Mouse (Mus musculus) ES-E14 (cell line): ENCODE data around the gene Thada. TPM values are rescaled to one million over a fixed set of nuclear protein-coding genes. Genes with fewer than 3 reads are reported as not detected.

Experiments
- DNase-seq: peaks from one replicate; pipeline ENCODE4 v3.0.0-alpha.2; 2013; ENCODE audit warnings: low read depth, low spot score
- H3K27ac ChIP-seq: 2 replicates; pipeline ENCODE4 v1.5.1; 2012; ENCODE audit warnings: low read depth, mild to moderate bottlenecking, low read length, moderate library complexity, mixed read lengths; ENCODE audit not compliant: poor library complexity, insufficient read depth, severe bottlenecking
- H3K36me3 ChIP-seq: 2 replicates; pipeline ENCODE4 v1.6.1; 2012; ENCODE audit warnings: mild to moderate bottlenecking, low read length, moderate library complexity, mixed read lengths; ENCODE audit not compliant: control insufficient read depth, poor library complexity, insufficient read depth, severe bottlenecking
- H3K4me1 ChIP-seq, 2 experiments: fragments of 150-350 bp in 1 of 2; sonication (generic) in 1 of 2; 2 replicates each; pipeline ENCODE4 v1.6.1; 2012; ENCODE audit warnings: low read length in 2 of 2, mild to moderate bottlenecking in 1 of 2, mixed read lengths in 1 of 2; ENCODE audit not compliant: control insufficient read depth in 2 of 2, insufficient read depth in 2 of 2, poor library complexity in 1 of 2
- H3K4me3 ChIP-seq, 2 experiments: fragments of 150-350 bp in 1 of 2; sonication (generic) in 1 of 2; 2 replicates each; pipeline ENCODE4 v1.5.1; 2012; ENCODE audit warnings: low read length in 2 of 2, low read depth in 1 of 2, mild to moderate bottlenecking in 1 of 2, mixed read lengths in 1 of 2; ENCODE audit not compliant: insufficient read depth in 1 of 2, poor library complexity in 1 of 2, severe bottlenecking in 1 of 2
- H3K9ac ChIP-seq: 2 replicates; pipeline ENCODE4 v1.6.1; 2012; ENCODE audit warnings: low read depth, mild to moderate bottlenecking, low read length, mixed read lengths; ENCODE audit not compliant: poor library complexity, insufficient read depth, severe bottlenecking
- H3K9me3 ChIP-seq: fragments of 150-350 bp; sonication (generic); 2 replicates; pipeline ENCODE4 v1.6.1; 2012; ENCODE audit warnings: low read depth, mild to moderate bottlenecking, low read length; ENCODE audit not compliant: control insufficient read depth, insufficient read depth
- CHD2 ChIP-seq: IDR thresholded peaks from 2 replicates; pipeline ENCODE4 v1.6.1; 2014; ENCODE audit warnings: mild to moderate bottlenecking, low read depth, low read length, inconsistent platforms
- HCFC1 ChIP-seq: IDR thresholded peaks from 2 replicates; pipeline ENCODE4 v1.6.1; 2012; ENCODE audit warnings: low read length, inconsistent platforms, borderline replicate concordance; ENCODE audit not compliant: insufficient read depth
- MAFK ChIP-seq: IDR thresholded peaks from 2 replicates; pipeline ENCODE4 v1.6.1; 2014; ENCODE audit warnings: mild to moderate bottlenecking, low read depth, low read length, inconsistent platforms; ENCODE audit not compliant: insufficient read depth
- ZC3H11A ChIP-seq: IDR thresholded peaks from 2 replicates; pipeline ENCODE4 v1.6.1; 2012; ENCODE audit warnings: low read depth, mild to moderate bottlenecking, inconsistent platforms, low read length, borderline replicate concordance
- ZNF384 ChIP-seq: IDR thresholded peaks from 2 replicates; pipeline ENCODE4 v1.6.1; 2012; ENCODE audit warnings: low read depth, low read length, inconsistent platforms
- in situ Hi-C, 2 experiments: fragments of 600-800 bp; cut with MboI; formaldehyde crosslinking; loops; one replicate each; pipeline ENCODE4 v1.15.1; 2025; ENCODE audit warnings: low sequenced_read_pairs in 2 of 2, inconsistent platforms in 1 of 2; ENCODE audit not compliant: unreplicated experiment in 2 of 2
- total RNA-seq: library from RNA; depleted of rRNA; stranded (reverse); fragments of 300-350 nt; gene quantifications from 2 replicates; pipeline ENCODE4 v1.2.3, GENCODE M21; 2012

Gene Thada
- total RNA-seq, 1 experiment, result 37.4 TPM

DNA sequence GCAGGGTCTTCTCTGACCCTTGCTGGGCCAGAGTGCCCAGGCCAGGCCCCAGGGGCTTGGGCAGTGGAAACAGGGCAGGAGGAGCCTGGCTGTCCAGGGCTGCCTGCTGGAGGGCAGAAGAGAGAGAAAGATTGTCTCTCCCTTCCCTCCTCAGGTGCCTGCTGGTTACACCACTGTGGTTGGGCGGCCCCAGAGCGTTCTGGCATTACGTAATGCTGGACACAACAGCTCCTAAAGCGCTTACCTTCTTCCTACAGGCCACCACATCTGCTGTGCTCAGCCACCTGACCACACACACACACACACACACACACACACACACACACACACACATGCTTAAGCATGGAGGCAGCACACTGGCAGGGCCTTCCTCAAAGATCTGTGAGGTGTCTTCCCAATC lies 298.6 kb downstream of the Thada start:
- TF ChIP-seq ZNF384 (no peak), HCFC1 (no peak), ZC3H11A (no peak), MAFK (no peak), CHD2 (no peak)
- no peak for DNase-seq
- Histone ChIP-seq H3K27ac (no peak overlapping the region), H3K9ac (no peak overlapping the region), H3K4me1 (no peaks in the 10 kb centered on the region), H3K36me3 (no peaks in the 10 kb centered on the region), H3K9me3 (no peaks in the 10 kb centered on the region), H3K4me3 (no peak overlapping the region)
- in situ Hi-C loops, result no loop called here

DNA sequence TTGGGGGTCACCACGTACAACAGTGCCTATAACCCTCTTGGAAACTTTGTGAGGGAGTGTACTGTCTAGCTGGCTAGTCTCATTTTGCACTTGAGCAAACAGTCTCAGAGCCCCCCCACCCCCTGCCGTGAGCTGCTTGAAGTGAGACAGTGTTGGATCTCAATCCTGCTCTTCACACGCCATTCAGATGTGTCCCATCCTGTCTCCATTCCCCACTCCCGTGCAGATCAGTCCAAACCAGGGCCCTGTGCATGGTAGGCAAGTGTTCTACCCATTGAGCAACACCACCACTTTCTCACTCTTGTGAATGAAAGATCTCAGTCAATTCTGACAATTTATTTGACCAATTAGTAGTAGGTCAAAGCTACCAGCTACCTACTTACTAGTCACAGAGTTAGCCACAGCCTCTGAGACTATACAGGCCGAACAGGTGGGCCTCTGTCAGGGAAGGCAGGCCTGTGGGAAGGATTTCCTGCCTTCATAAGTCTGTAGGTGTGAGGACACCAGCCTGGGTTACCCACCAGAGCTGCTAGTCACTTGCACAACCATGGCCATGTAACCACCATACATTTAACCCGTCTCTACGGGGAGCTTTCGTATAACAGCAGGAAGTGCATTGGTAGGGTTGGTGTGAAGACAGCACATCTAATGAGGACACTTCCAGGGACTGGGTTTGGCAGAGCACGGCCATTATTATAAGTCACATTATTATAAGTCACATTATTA lies 299.7 kb downstream of the Thada start:
- Histone ChIP-seq H3K27ac (no peak overlapping the region), H3K4me1 (peaks cover 0 to 3% of the 10 kb centered on the region in 2 experiments; a peak in 1 of 4 replicates), H3K9ac (no peak overlapping the region), H3K4me3 (no peak overlapping the region), H3K36me3 (no peaks in the 10 kb centered on the region), H3K9me3 (no peaks in the 10 kb centered on the region)
- DNase-seq, result no peak
- no peak for TF ChIP-seq ZNF384
- in situ Hi-C loops, result no loop called here

DNA sequence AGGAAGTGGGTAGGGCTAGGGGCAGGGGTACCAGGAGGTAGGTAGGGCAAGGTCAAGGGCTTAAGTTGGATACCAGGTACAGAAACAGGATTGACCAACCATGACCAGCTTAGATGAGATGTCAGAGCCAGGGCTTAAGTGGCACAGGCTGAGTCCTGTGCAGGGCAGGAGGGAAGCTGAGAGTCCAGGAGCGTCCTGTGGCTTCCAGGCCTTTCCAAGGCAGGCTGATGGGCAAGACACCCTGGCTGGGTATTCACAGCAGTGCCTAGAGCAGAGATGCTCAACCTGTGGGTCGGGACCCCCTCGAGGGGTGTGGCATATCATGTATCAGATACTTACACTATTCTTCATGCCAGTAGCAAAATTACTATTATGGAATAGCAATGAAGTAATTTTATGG lies 300.3 kb downstream of the Thada start:
- Histone ChIP-seq H3K36me3 (no peaks in the 10 kb centered on the region), H3K4me1 (peaks cover 2 to 6% of the 10 kb centered on the region in 2 experiments; a peak in 2 of 4 replicates), H3K27ac (no peak overlapping the region), H3K9me3 (no peaks in the 10 kb centered on the region), H3K4me3 (no peak overlapping the region), H3K9ac (no peak overlapping the region)
- in situ Hi-C loops, result no loop called here
- no peak for TF ChIP-seq HCFC1
- TF ChIP-seq ZC3H11A, result no peak
- no peak for DNase-seq

DNA sequence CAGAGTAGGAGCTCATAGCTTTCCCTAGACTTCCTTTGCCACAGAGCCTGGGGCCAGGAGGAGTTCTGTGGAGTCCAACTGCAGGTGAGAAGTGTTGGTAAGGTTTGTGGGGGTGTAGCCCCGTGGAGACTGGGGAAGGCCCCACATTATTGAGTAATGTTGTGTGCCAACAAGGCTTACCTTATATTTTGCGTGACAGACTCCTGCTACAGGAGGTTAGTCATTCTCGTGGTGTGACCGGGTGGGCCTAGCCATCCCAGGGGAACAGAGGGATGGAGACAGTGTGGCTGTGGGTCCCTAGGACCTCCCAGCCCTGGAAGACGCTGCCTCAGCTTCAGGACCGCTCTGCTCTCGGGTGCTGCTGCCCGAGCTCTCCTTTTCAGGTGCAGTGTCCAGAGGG lies 301.9 kb downstream of the Thada start:
- no peak overlapping the region for H3K27ac ChIP-seq
- no peak for DNase-seq
- H3K4me3 ChIP-seq, result no peak overlapping the region
- H3K9ac ChIP-seq, result no peak overlapping the region
- no peaks in the 10 kb centered on the region for H3K9me3 ChIP-seq
- H3K36me3 ChIP-seq, result no peaks in the 10 kb centered on the region
- peaks cover 2 to 6% of the 10 kb centered on the region in 2 experiments; a peak in 2 of 4 replicates for H3K4me1 ChIP-seq
- in situ Hi-C loops, result no loop called here
- TF ChIP-seq MAFK (no peak), ZNF384 (no peak), HCFC1 (no peak), CHD2 (no peak)

DNA sequence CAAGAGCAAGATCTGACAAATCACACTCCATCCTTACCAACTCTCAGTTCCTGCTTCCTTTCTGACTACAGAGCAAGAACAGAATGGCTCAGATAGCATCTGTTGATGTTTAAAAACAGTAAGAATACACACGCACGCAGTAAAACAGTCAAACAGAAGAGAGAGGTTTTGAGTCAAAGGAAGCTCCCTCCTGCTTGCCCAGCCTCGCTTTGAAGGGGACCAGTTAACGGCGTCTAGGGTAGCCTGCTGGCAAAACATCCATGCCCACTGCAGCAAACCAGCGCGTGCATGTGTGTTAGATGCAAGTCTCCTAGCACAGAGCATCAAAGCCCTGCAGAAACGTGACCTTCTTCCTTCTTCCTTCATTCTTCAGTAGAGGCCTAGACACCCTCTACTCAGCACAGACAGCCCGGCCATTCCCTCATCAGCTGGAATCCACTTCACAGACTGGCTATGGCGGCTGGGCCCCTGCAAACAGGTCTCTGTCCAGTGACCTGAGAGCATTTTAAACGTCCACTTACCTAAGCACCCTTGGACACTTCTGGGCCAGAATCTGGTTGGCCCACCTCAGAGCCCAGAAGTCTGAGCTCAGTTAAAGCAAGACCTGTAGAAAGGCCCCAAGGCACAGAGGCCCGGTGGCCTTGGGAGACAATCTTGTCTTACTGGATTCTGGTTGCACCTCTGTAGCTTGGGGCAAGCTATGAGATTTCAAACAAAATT lies 302.8 kb downstream of the Thada start:
- TF ChIP-seq ZNF384, result no peak
- no peak for TF ChIP-seq HCFC1
- no peak for TF ChIP-seq ZC3H11A
- TF ChIP-seq MAFK, result no peak
- no peak overlapping the region for H3K4me3 ChIP-seq
- no peak overlapping the region for H3K9ac ChIP-seq
- in situ Hi-C loops, result no loop called here
- no peak for DNase-seq
- H3K27ac ChIP-seq, result no peak overlapping the region
- H3K4me1 ChIP-seq, result peaks cover 2 to 6% of the 10 kb centered on the region in 2 experiments; a peak in 2 of 4 replicates
- no peaks in the 10 kb centered on the region for H3K9me3 ChIP-seq
- H3K36me3 ChIP-seq, result no peaks in the 10 kb centered on the region
